Mouse (Mus musculus) ES-Bruce4 (cell line): ENCODE measurements at regions not wholly inside any gene's neighbourhood (a gene's known extent, or its start where the extent isn't known, plus 50 kb on each side); places are given as distances from the start of the nearest gene placed in this dataset.

Source experiments
- H3K27ac ChIP-seq: 2 replicates; pipeline ENCODE4 v1.5.1; 2012; ENCODE audit warnings: low read length, inconsistent platforms; ENCODE audit not compliant: insufficient read depth
- H3K27me3 ChIP-seq: 2 replicates; pipeline ENCODE4 v1.6.1; 2012; ENCODE audit warnings: mild to moderate bottlenecking, low read length, inconsistent platforms; ENCODE audit not compliant: control insufficient read depth, poor library complexity, insufficient read depth, severe bottlenecking
- H3K36me3 ChIP-seq: 2 replicates; pipeline ENCODE4 v1.6.1; 2012; ENCODE audit warnings: inconsistent platforms, mild to moderate bottlenecking, low read length, moderate library complexity; ENCODE audit not compliant: control insufficient read depth, poor library complexity, insufficient read depth, severe bottlenecking
- H3K4me1 ChIP-seq: one replicate; pipeline ENCODE4 v1.8.1; 2011; ENCODE audit warnings: low read length; ENCODE audit not compliant: control insufficient read depth, insufficient read depth
- H3K4me3 ChIP-seq: 2 replicates; pipeline ENCODE4 v1.5.1; 2011; ENCODE audit warnings: low read depth, mild to moderate bottlenecking, low read length
- H3K9ac ChIP-seq: 2 replicates; pipeline ENCODE4 v1.6.1; 2012; ENCODE audit warnings: low read depth, mild to moderate bottlenecking, inconsistent platforms; ENCODE audit not compliant: poor library complexity, severe bottlenecking
- H3K9me3 ChIP-seq: replicated peaks from 2 replicates; pipeline ENCODE4 v1.6.1; 2012; ENCODE audit warnings: mild to moderate bottlenecking, low read length, inconsistent platforms; ENCODE audit not compliant: control insufficient read depth, poor library complexity, insufficient read depth, severe bottlenecking
- CTCF ChIP-seq: IDR thresholded peaks from one replicate; pipeline ENCODE4 v1.8.1; 2011; ENCODE audit warnings: low read depth, low read length
- EP300 ChIP-seq: IDR thresholded peaks from 2 replicates; pipeline ENCODE4 v1.6.1; 2011; ENCODE audit warnings: low read depth, low read length; ENCODE audit not compliant: insufficient read depth
- POLR2A ChIP-seq: IDR thresholded peaks from one replicate; pipeline ENCODE4 v1.8.1; 2011; ENCODE audit warnings: low read length; ENCODE audit not compliant: insufficient read depth

GRCm38 (mm10) chr17:16180856-16181255, 350.0 kb upstream of the Rgmb start:
- Histone ChIP-seq H3K9me3 (no peaks in the 10 kb centered on the region), H3K9ac (no peak overlapping the region), H3K4me3 (no peak overlapping the region), H3K27ac (no peak overlapping the region), H3K4me1 (no peaks in the 10 kb centered on the region), H3K36me3 (no peaks in the 10 kb centered on the region), H3K27me3 (no peaks in the 10 kb centered on the region)
- no peak for TF ChIP-seq POLR2A
- TF ChIP-seq EP300, result no peak
- TF ChIP-seq CTCF, result no peak

GRCm38 (mm10) chr17:16178102-16178501, 347.3 kb upstream of the Rgmb start:
- no peak overlapping the region for H3K9ac ChIP-seq
- no peaks in the 10 kb centered on the region for H3K36me3 ChIP-seq
- no peaks in the 10 kb centered on the region for H3K4me1 ChIP-seq
- H3K9me3 ChIP-seq, result no peaks in the 10 kb centered on the region
- no peak overlapping the region for H3K4me3 ChIP-seq
- H3K27me3 ChIP-seq, result no peaks in the 10 kb centered on the region
- TF ChIP-seq POLR2A, result no peak
- no peak for TF ChIP-seq EP300
- no peak for TF ChIP-seq CTCF
- no peak overlapping the region for H3K27ac ChIP-seq

- Histone ChIP-seq H3K36me3 (no peaks in the 10 kb centered on the region), H3K9ac (no peak overlapping the region), H3K27ac (no peak overlapping the region), H3K4me3 (no peak overlapping the region), H3K27me3 (no peaks in the 10 kb centered on the region), H3K9me3 (no peaks in the 10 kb centered on the region), H3K4me1 (no peaks in the 10 kb centered on the region)
- no peak for TF ChIP-seq POLR2A
- no peak for TF ChIP-seq EP300
- no peak for TF ChIP-seq CTCF
Observed at GRCm38 (mm10) chr17:16176782-16177510, 346.1 kb upstream of the Rgmb start.

GRCm38 (mm10) chr17:16173568-16174105, 342.8 kb upstream of the Rgmb start:
- TF ChIP-seq EP300 (no peak), CTCF (no peak)
- H3K9ac ChIP-seq, result no peak overlapping the region
- H3K9me3 ChIP-seq, result no peaks in the 10 kb centered on the region
- no peaks in the 10 kb centered on the region for H3K27me3 ChIP-seq
- no peak overlapping the region for H3K4me3 ChIP-seq
- H3K27ac ChIP-seq, result no peak overlapping the region
- H3K4me1 ChIP-seq, result no peaks in the 10 kb centered on the region
- H3K36me3 ChIP-seq, result no peaks in the 10 kb centered on the region

DNA sequence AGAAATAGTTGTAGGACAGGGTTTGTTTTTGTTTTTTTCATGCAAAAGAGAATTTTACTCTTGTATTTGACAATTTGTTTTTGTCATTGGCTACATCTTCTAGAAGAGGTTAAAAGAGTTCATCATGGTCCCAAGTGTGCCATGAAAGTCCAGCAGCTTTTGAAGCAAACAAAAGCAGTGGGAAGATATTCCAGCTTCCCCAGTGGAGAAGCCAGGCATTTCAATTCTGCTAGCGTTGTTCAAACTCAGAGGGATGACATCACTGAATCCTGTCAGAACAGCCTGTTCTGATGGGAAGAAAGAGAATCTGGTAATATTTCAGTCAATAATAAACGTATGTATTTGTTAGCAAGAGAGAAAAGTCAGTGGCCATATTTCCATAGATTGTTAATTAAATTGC, 335.9 kb upstream of the Rgmb start:
- Histone ChIP-seq H3K9me3 (no peaks in the 10 kb centered on the region), H3K4me3 (no peak overlapping the region), H3K27me3 (no peaks in the 10 kb centered on the region; the same call in 1 of the 2 replicates), H3K9ac (no peak overlapping the region), H3K4me1 (no peaks in the 10 kb centered on the region), H3K36me3 (no peaks in the 10 kb centered on the region), H3K27ac (no peak overlapping the region)
- TF ChIP-seq CTCF (no peak), EP300 (no peak), POLR2A (no peak)

- no peak overlapping the region for H3K4me3 ChIP-seq
- no peak for TF ChIP-seq EP300
- no peak for TF ChIP-seq POLR2A
- TF ChIP-seq CTCF, result no peak
- H3K9me3 ChIP-seq, result no peaks in the 10 kb centered on the region
- H3K27me3 ChIP-seq, result no peaks in the 10 kb centered on the region; the same call in 1 of the 2 replicates
- H3K27ac ChIP-seq, result no peak overlapping the region
- no peak overlapping the region for H3K9ac ChIP-seq
- no peaks in the 10 kb centered on the region for H3K36me3 ChIP-seq
- no peaks in the 10 kb centered on the region for H3K4me1 ChIP-seq
Observed at GRCm38 (mm10) chr17:16158119-16158518, 327.3 kb upstream of the Rgmb start.
